Mouse (Mus musculus) kidney, postnatal 0 days (tissue): ENCODE results near the gene Gm20696. TPM values are rescaled to one million over a fixed set of nuclear protein-coding genes. Genes with fewer than 3 reads are reported as not detected.
A peak's percentile ranks its signal among the peaks of the same experiment; 100 is the strongest.

Experiments
- ATAC-seq: fragments of 200-750 bp; cut with Nextera tagmentation; replicated peaks from 2 replicates; pipeline ENCODE4 v1.8.0; 2017; ENCODE audit warnings: low read depth, moderate number of reproducible peaks, moderate TSS enrichment, moderate library complexity; ENCODE audit not compliant: low FRiP score
- DNase-seq: peaks from one replicate; pipeline ENCODE4 v3.0.0-alpha.2; 2016; ENCODE audit warnings: low spot score
- H3K27ac ChIP-seq: fragments of 300-500 bp; sonication (generic); 2 replicates; pipeline ENCODE4 v1.5.1; 2014; ENCODE audit warnings: mild to moderate bottlenecking
- H3K27me3 ChIP-seq: fragments of 300-500 bp; sonication (generic); 2 replicates; pipeline ENCODE4 v1.6.1; 2014; ENCODE audit warnings: low read length, mixed read lengths; ENCODE audit not compliant: insufficient read depth
- H3K36me3 ChIP-seq: fragments of 300-500 bp; sonication (generic); 2 replicates; pipeline ENCODE4 v1.6.1; 2014; ENCODE audit warnings: low read length, mixed read lengths; ENCODE audit not compliant: insufficient read depth
- H3K4me1 ChIP-seq: fragments of 300-500 bp; sonication (generic); replicated peaks from 2 replicates; pipeline ENCODE4 v1.6.1; 2014; ENCODE audit warnings: antibody characterized with exemption, low read length, mixed read lengths; ENCODE audit not compliant: insufficient read depth
- H3K4me2 ChIP-seq: fragments of 300-500 bp; sonication (generic); 2 replicates; pipeline ENCODE4 v1.6.1; 2014; ENCODE audit warnings: mild to moderate bottlenecking, low read length, moderate library complexity, mixed read lengths
- H3K4me3 ChIP-seq: fragments of 300-500 bp; sonication (generic); replicated peaks from 2 replicates; pipeline ENCODE4 v1.5.1; 2014; ENCODE audit warnings: low read depth, low read length
- H3K9ac ChIP-seq: fragments of 300-500 bp; sonication (generic); 2 replicates; pipeline ENCODE4 v1.6.1; 2014; ENCODE audit warnings: low read depth, low read length
- H3K9me3 ChIP-seq: fragments of 300-500 bp; sonication (generic); replicated peaks from 2 replicates; pipeline ENCODE4 v1.6.1; 2016; ENCODE audit warnings: low read length, inconsistent platforms, mixed read lengths
- CTCF ChIP-seq: IDR thresholded peaks from 2 replicates; pipeline ENCODE4 v1.5.1; 2016; ENCODE audit warnings: antibody characterized with exemption, low read depth, mild to moderate bottlenecking, moderate library complexity
- WGBS: fragments of 180-500 bp; shearing (Covaris S2); extraction: QIAGEN DNeasy Blood & Tissue Kit; methylation state at CpG from one replicate; pipeline ENCODE4 v1.1.7; 2014; 5-methylcytosine and 5-hydroxymethylcytosine counted together
- polyA plus RNA-seq: library from polyadenylated mRNA; unstranded; fragments of >200 nt; fragmentation: Nextera tagmentation; extraction: Ambion mirVana; gene quantifications from 2 replicates; pipeline ENCODE4 v1.2.1, GENCODE M21; 2015

Gm20696 gene
- polyA plus RNA-seq, 1 experiment from 2014 or later, result 1.7 TPM

- Histone ChIP-seq H3K4me1 (0 out of 2 replicates have a peak, but pooled peaks cover 5% of the 10 kb centered on the region), H3K27me3 (no peaks in the 10 kb centered on the region), H3K4me3 (no peak overlapping the region), H3K36me3 (no peaks in the 10 kb centered on the region), H3K4me2 (no peak overlapping the region), H3K27ac (no peak overlapping the region), H3K9me3 (no peaks in the 10 kb centered on the region), H3K9ac (no peak overlapping the region)
- TF ChIP-seq CTCF, result no peak
- 40% methylated on average over 8 of the region's 8 CpGs for WGBS
- ATAC-seq, result no peak
- no peak for DNase-seq
Measured at GRCm38 (mm10) chr6:99301923-99302322, 364.7 kb downstream of the Gm20696 start.

- no peak overlapping the region for H3K4me2 ChIP-seq
Measured at GRCm38 (mm10) chr6:99300235-99300634, 366.4 kb downstream of the Gm20696 start.

GRCm38 (mm10) chr6:99299196-99299595 lies 367.4 kb downstream of the Gm20696 start:
- H3K9ac ChIP-seq, result no peak overlapping the region
- H3K4me3 ChIP-seq, result no peak overlapping the region
- H3K9me3 ChIP-seq, result no peaks in the 10 kb centered on the region
- no peak overlapping the region for H3K4me2 ChIP-seq
- H3K36me3 ChIP-seq, result no peaks in the 10 kb centered on the region
- no peaks in the 10 kb centered on the region for H3K27me3 ChIP-seq
- DNase-seq (peak; percentile 25), ATAC-seq (no peak)
- 0 out of 2 replicates have a peak, but pooled peaks cover 5% of the 10 kb centered on the region for H3K4me1 ChIP-seq
- H3K27ac ChIP-seq, result no peak overlapping the region
- 42% methylated on average over 14 of the region's 14 CpGs for WGBS
- no peak for TF ChIP-seq CTCF

More at GRCm38 (mm10) chr6:99300235-99300634, 366.4 kb downstream of the Gm20696 start:
- no peak for TF ChIP-seq CTCF
- ATAC-seq, result no peak
- WGBS, result 93% methylated on average over 6 of the region's 6 CpGs
- no peak overlapping the region for H3K9ac ChIP-seq
- H3K4me1 ChIP-seq, result 0 out of 2 replicates have a peak, but pooled peaks cover 5% of the 10 kb centered on the region
- H3K4me3 ChIP-seq, result no peak overlapping the region
- H3K27ac ChIP-seq, result no peak overlapping the region
- H3K27me3 ChIP-seq, result no peaks in the 10 kb centered on the region
- no peaks in the 10 kb centered on the region for H3K9me3 ChIP-seq
- no peak for DNase-seq
- H3K36me3 ChIP-seq, result no peaks in the 10 kb centered on the region

- DNase-seq (no peak), ATAC-seq (no peak)
- Histone ChIP-seq H3K4me1 (0 out of 2 replicates have a peak, but pooled peaks cover 5% of the 10 kb centered on the region), H3K27me3 (no peaks in the 10 kb centered on the region), H3K36me3 (no peaks in the 10 kb centered on the region), H3K4me2 (no peak overlapping the region), H3K9me3 (no peaks in the 10 kb centered on the region), H3K27ac (no peak overlapping the region), H3K4me3 (no peak overlapping the region), H3K9ac (no peak overlapping the region)
- TF ChIP-seq CTCF, result no peak
- 84% methylated on average over 5 of the region's 5 CpGs for WGBS
Measured at GRCm38 (mm10) chr6:99297535-99297934, 369.1 kb downstream of the Gm20696 start.

- H3K4me2 ChIP-seq, result no peak overlapping the region
- no peak overlapping the region for H3K9ac ChIP-seq
- WGBS, result 36% methylated on average over 8 of the region's 8 CpGs
- TF ChIP-seq CTCF, result no peak
- H3K9me3 ChIP-seq, result no peaks in the 10 kb centered on the region
- no peak for ATAC-seq
- H3K36me3 ChIP-seq, result no peaks in the 10 kb centered on the region
- peak; percentile 44 for DNase-seq
- H3K4me3 ChIP-seq, result no peak overlapping the region
- 0 out of 2 replicates have a peak, but pooled peaks cover 5% of the 10 kb centered on the region for H3K4me1 ChIP-seq
- no peak overlapping the region for H3K27ac ChIP-seq
- H3K27me3 ChIP-seq, result no peaks in the 10 kb centered on the region
Measured at GRCm38 (mm10) chr6:99295495-99295894, 371.1 kb downstream of the Gm20696 start.

GRCm38 (mm10) chr6:99289220-99289619 lies 377.4 kb downstream of the Gm20696 start:
- no peak overlapping the region for H3K27ac ChIP-seq
- TF ChIP-seq CTCF, result no peak
- 68% methylated on average over 4 of the region's 4 CpGs for whole genome bisulfite sequencing

GRCm38 (mm10) chr6:99285026-99285425 lies 381.6 kb downstream of the Gm20696 start:
- 55% methylated on average over 3 of the region's 3 CpGs for WGBS
- TF ChIP-seq CTCF, result no peak
- no peak overlapping the region for H3K4me3 ChIP-seq
- H3K27ac ChIP-seq, result no peak overlapping the region
- ATAC-seq, result no peak
- no peaks in the 10 kb centered on the region; the same call in 1 of the 2 replicates for H3K4me1 ChIP-seq
- no peaks in the 10 kb centered on the region for H3K27me3 ChIP-seq
- H3K9ac ChIP-seq, result no peak overlapping the region
- H3K4me2 ChIP-seq, result no peak overlapping the region
- no peaks in the 10 kb centered on the region for H3K36me3 ChIP-seq
- DNase-seq, result no peak
- H3K9me3 ChIP-seq, result no peaks in the 10 kb centered on the region

More at GRCm38 (mm10) chr6:99289220-99289619, 377.4 kb downstream of the Gm20696 start:
- no peak overlapping the region for H3K4me2 ChIP-seq
- no peaks in the 10 kb centered on the region; the same call in 1 of the 2 replicates for H3K4me1 ChIP-seq
- no peak for ATAC-seq
- DNase-seq, result no peak
- no peak overlapping the region for H3K9ac ChIP-seq
- no peaks in the 10 kb centered on the region for H3K27me3 ChIP-seq
- H3K36me3 ChIP-seq, result no peaks in the 10 kb centered on the region
- H3K9me3 ChIP-seq, result no peaks in the 10 kb centered on the region
- no peak overlapping the region for H3K4me3 ChIP-seq
